Mouse (Mus musculus) liver, adult 2 months (tissue): ENCODE results near the gene Rps9.

ENCODE experiments used
- CTCF ChIP-seq: fragments of 200-500 bp; IDR thresholded peaks from 2 replicates; pipeline ENCODE4 v1.5.1; 2011; ENCODE audit warnings: low read depth, low read length, control low read depth
- POLR2A ChIP-seq: fragments of 200-500 bp; IDR thresholded peaks from 2 replicates; pipeline ENCODE4 v1.6.1; 2011; ENCODE audit warnings: low read length, control low read depth; ENCODE audit not compliant: insufficient read depth; ENCODE audit errors: extremely low read depth

- no peak for TF ChIP-seq CTCF
- no peak for TF ChIP-seq POLR2A
Observed at GRCm38 (mm10) chr7:3664524-3665214, 39.1 kb upstream of the Rps9 start.
